Mouse (Mus musculus) neural tube, embryonic 14.5 days (tissue): ENCODE measurements around the gene Klf9. TPM values are rescaled to one million over a fixed set of nuclear protein-coding genes. Genes with fewer than 3 reads are reported as not detected.

ENCODE experiments used
- ATAC-seq: fragments of 200-750 bp; cut with Nextera tagmentation; 2 replicates; pipeline ENCODE4 v1.8.0; 2017; ENCODE audit warnings: low read depth, mild to moderate bottlenecking, moderate TSS enrichment, moderate library complexity
- H3K27ac ChIP-seq: fragments of 300-500 bp; sonication (generic); 2 replicates; pipeline ENCODE4 v1.5.1; 2014; ENCODE audit warnings: low read depth, mild to moderate bottlenecking, control low read depth, low read length, moderate library complexity, mixed read lengths
- H3K27me3 ChIP-seq: fragments of 300-500 bp; sonication (generic); 2 replicates; pipeline ENCODE4 v1.6.1; 2014; ENCODE audit warnings: low read length; ENCODE audit not compliant: control insufficient read depth, insufficient read depth
- H3K36me3 ChIP-seq: fragments of 300-500 bp; sonication (generic); 2 replicates; pipeline ENCODE4 v1.6.1; 2014; ENCODE audit warnings: low read length, mixed read lengths; ENCODE audit not compliant: control insufficient read depth, insufficient read depth
- H3K4me1 ChIP-seq: fragments of 300-500 bp; sonication (generic); 2 replicates; pipeline ENCODE4 v1.6.1; 2014; ENCODE audit warnings: low read length; ENCODE audit not compliant: control insufficient read depth, insufficient read depth
- H3K4me2 ChIP-seq: fragments of 300-500 bp; sonication (generic); 2 replicates; pipeline ENCODE4 v1.6.1; 2014; ENCODE audit warnings: mild to moderate bottlenecking, low read depth, low read length, control low read depth
- H3K4me3 ChIP-seq: fragments of 300-500 bp; sonication (generic); 2 replicates; pipeline ENCODE4 v1.5.1; 2014; ENCODE audit warnings: low read depth, low read length, control low read depth, mixed read lengths
- H3K9ac ChIP-seq: fragments of 300-500 bp; sonication (generic); replicated peaks from 2 replicates; pipeline ENCODE4 v1.6.1; 2014; ENCODE audit warnings: low read depth, mild to moderate bottlenecking, control low read depth, low read length, mixed read lengths
- H3K9me3 ChIP-seq: fragments of 300-500 bp; sonication (generic); 2 replicates; pipeline ENCODE4 v1.6.1; 2016; ENCODE audit warnings: low read length; ENCODE audit not compliant: control insufficient read depth
- WGBS: fragments of 180-500 bp; shearing (Covaris S2); extraction: QIAGEN DNeasy Blood & Tissue Kit; methylation state at CpG from one replicate; pipeline ENCODE4 v1.1.7; 2014; 5-methylcytosine and 5-hydroxymethylcytosine counted together
- polyA plus RNA-seq: library from polyadenylated mRNA; unstranded; fragments of >200 nt; fragmentation: Nextera tagmentation; extraction: Ambion mirVana; gene quantifications from 2 replicates; pipeline ENCODE4 v1.2.1, GENCODE M21; 2014

The Klf9 gene
- polyA plus RNA-seq, 1 experiment from 2014 or later, result 2.8 TPM

- no peaks in the 10 kb centered on the region for H3K36me3 ChIP-seq
- H3K9ac ChIP-seq, result no peak overlapping the region
- H3K27me3 ChIP-seq, result no peaks in the 10 kb centered on the region
- H3K9me3 ChIP-seq, result no peaks in the 10 kb centered on the region
- H3K4me3 ChIP-seq, result no peak overlapping the region
- no peak for ATAC-seq
- H3K27ac ChIP-seq, result no peak overlapping the region
- H3K4me2 ChIP-seq, result no peak overlapping the region
- 77% methylated on average over 5 of the region's 5 CpGs for WGBS
- H3K4me1 ChIP-seq, result no peaks in the 10 kb centered on the region
Measured at GRCm38 (mm10) chr19:23168899-23169658, 28.1 kb downstream of the Klf9 start.

GRCm38 (mm10) chr19:23169659-23170050 is 28.6 kb downstream of the Klf9 start:
- Histone ChIP-seq H3K4me2 (no peak overlapping the region), H3K27ac (no peak overlapping the region), H3K36me3 (no peaks in the 10 kb centered on the region), H3K9ac (no peak overlapping the region), H3K27me3 (no peaks in the 10 kb centered on the region), H3K4me1 (no peaks in the 10 kb centered on the region), H3K9me3 (no peaks in the 10 kb centered on the region), H3K4me3 (no peak overlapping the region)
- 96% methylated on average over 2 of the region's 2 CpGs for WGBS
- ATAC-seq, result no peak

DNA sequence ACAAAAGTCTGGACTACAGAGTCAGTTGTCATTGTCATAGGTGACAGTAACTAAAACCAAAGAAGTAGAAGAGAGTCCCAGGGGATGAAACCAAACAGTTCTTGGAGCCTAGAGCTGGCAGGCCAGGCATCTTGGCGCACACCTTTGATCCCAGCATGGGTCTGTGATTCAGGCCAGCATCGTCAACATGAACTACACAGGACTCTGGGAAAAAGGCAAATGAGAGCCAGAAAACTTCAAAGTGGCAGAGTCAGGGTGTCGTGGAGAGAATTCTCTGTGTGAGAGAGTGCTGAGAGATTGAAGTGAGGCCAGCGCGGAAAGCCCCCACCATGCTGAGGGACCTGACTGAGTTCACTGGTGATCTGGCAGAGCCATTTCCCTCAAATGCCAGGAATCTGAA is 29.4 kb downstream of the Klf9 start:
- Histone ChIP-seq H3K9ac (no peak overlapping the region), H3K27me3 (no peaks in the 10 kb centered on the region), H3K9me3 (no peaks in the 10 kb centered on the region), H3K27ac (no peak overlapping the region), H3K36me3 (no peaks in the 10 kb centered on the region), H3K4me3 (no peak overlapping the region), H3K4me1 (no peaks in the 10 kb centered on the region), H3K4me2 (no peak overlapping the region)
- no peak for ATAC-seq
- 81% methylated on average over 5 of the region's 5 CpGs for WGBS

GRCm38 (mm10) chr19:23171136-23171535 is 30.1 kb downstream of the Klf9 start:
- Histone ChIP-seq H3K4me2 (no peak overlapping the region), H3K27me3 (no peaks in the 10 kb centered on the region), H3K4me3 (no peak overlapping the region), H3K36me3 (no peaks in the 10 kb centered on the region), H3K9me3 (no peaks in the 10 kb centered on the region), H3K4me1 (no peaks in the 10 kb centered on the region), H3K27ac (no peak overlapping the region), H3K9ac (no peak overlapping the region)
- WGBS, result 93% methylated on average over 2 of the region's 2 CpGs
- ATAC-seq, result no peak

GRCm38 (mm10) chr19:23175090-23175489 is 34.1 kb downstream of the Klf9 start:
- 82% methylated on average over 3 of the region's 3 CpGs for WGBS
- Histone ChIP-seq H3K4me1 (no peaks in the 10 kb centered on the region), H3K36me3 (no peaks in the 10 kb centered on the region), H3K4me3 (no peak overlapping the region), H3K9me3 (no peaks in the 10 kb centered on the region), H3K4me2 (no peak overlapping the region), H3K27ac (no peak overlapping the region), H3K9ac (no peak overlapping the region), H3K27me3 (no peaks in the 10 kb centered on the region)
- no peak for ATAC-seq

DNA sequence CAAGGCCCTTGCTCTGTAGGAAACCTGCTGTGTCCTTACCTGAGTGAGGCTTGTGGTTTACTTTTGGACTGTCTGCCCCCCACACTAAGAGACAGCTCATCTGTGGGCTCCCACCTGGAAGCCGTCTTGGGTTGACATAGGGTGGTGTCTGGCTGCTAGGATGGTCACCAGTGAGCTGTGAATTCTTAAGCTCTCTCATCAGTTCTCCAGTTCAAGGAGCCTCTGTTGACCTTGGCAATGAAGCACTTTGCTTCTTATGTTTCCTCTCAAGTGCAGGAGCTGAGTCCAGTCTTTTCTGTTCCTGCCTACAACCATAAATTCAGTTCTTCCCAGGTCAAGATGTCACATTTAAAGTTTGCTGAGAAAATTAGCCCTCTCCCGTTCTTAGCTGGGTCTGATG is 34.5 kb downstream of the Klf9 start:
- H3K9ac ChIP-seq, result no peak overlapping the region
- H3K9me3 ChIP-seq, result no peaks in the 10 kb centered on the region
- no peak overlapping the region for H3K27ac ChIP-seq
- no peaks in the 10 kb centered on the region for H3K36me3 ChIP-seq
- ATAC-seq, result no peak
- WGBS, result 82% methylated on average over 2 of the region's 2 CpGs
- no peak overlapping the region for H3K4me2 ChIP-seq
- H3K27me3 ChIP-seq, result no peaks in the 10 kb centered on the region
- H3K4me3 ChIP-seq, result no peak overlapping the region
- H3K4me1 ChIP-seq, result no peaks in the 10 kb centered on the region

GRCm38 (mm10) chr19:23178533-23178932 is 37.5 kb downstream of the Klf9 start:
- Histone ChIP-seq H3K9ac (no peak overlapping the region), H3K9me3 (no peaks in the 10 kb centered on the region), H3K27me3 (no peaks in the 10 kb centered on the region), H3K36me3 (no peaks in the 10 kb centered on the region), H3K4me3 (no peak overlapping the region), H3K27ac (no peak overlapping the region), H3K4me1 (no peaks in the 10 kb centered on the region), H3K4me2 (no peak overlapping the region)
- ATAC-seq, result no peak
- WGBS, result 96% methylated on average over 3 of the region's 3 CpGs

- H3K9me3 ChIP-seq, result no peaks in the 10 kb centered on the region
- 94% methylated on average over 4 of the region's 4 CpGs for WGBS
- H3K4me2 ChIP-seq, result no peak overlapping the region
- no peaks in the 10 kb centered on the region for H3K27me3 ChIP-seq
- H3K4me3 ChIP-seq, result no peak overlapping the region
- ATAC-seq, result no peak
- no peak overlapping the region for H3K9ac ChIP-seq
- H3K36me3 ChIP-seq, result no peaks in the 10 kb centered on the region
- H3K4me1 ChIP-seq, result no peaks in the 10 kb centered on the region
- H3K27ac ChIP-seq, result no peak overlapping the region
Measured at GRCm38 (mm10) chr19:23183493-23183892, 42.5 kb downstream of the Klf9 start.

- H3K27ac ChIP-seq, result no peak overlapping the region
- no peaks in the 10 kb centered on the region for H3K36me3 ChIP-seq
- H3K4me1 ChIP-seq, result no peaks in the 10 kb centered on the region
- no peak for ATAC-seq
- H3K4me2 ChIP-seq, result no peak overlapping the region
- no peak overlapping the region for H3K4me3 ChIP-seq
- no peak overlapping the region for H3K9ac ChIP-seq
- 70% methylated on average over 4 of the region's 4 CpGs for WGBS
- H3K27me3 ChIP-seq, result no peaks in the 10 kb centered on the region
- no peaks in the 10 kb centered on the region for H3K9me3 ChIP-seq
Measured at GRCm38 (mm10) chr19:23184068-23184467, 43.0 kb downstream of the Klf9 start.
